Mouse (Mus musculus): ENCODE measurements around the gene Vmn2r100.

Gene Vmn2r100

DNA sequence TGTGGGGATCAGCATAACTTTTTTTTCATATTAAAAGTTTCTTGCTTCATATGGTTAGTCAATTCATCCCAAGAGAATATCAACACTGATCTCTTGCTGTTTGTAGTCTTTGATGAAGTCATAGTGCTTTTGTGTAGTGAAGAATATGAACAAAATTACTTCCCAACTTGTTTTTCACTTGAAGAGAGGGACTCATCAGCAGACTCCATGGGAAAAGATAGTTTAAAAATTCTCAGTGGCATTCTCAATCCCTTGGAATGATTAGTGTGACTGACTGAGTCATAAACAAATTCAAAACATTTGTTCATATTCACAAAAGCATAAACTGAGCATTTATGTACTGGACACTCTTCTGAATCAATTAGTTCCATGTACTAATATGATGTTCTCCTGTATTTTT lies at the start of gene Vmn2r100:
Gene Vmn2r100, plus strand, starts transcription at position 301 of the 400 bp plus-strand sequence.
- no peak for DNase-seq (ENCODE audit: low read depth)

DNA sequence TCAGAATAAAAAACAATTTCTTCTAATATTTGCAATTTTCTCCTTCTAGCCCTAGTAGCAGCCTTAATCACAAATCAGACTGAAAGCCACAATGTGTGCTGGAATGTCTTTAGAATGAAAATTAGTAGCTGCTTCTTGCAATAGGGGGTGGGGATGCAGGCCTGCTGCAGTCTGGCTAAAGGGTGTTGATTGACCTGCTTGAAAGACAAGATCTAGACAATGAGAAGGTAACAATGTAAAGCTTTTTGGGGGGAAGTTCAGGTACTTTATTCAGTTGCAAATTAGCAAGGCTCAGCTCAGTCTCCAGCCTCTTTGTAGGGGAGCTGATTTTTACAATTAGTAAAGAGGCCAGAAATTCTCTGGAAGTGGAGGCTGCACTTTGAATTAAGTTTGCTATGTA lies 21.7 kb upstream of the Vmn2r100 start:
- DNase-seq (ENCODE audit: low read depth): no peak

DNA sequence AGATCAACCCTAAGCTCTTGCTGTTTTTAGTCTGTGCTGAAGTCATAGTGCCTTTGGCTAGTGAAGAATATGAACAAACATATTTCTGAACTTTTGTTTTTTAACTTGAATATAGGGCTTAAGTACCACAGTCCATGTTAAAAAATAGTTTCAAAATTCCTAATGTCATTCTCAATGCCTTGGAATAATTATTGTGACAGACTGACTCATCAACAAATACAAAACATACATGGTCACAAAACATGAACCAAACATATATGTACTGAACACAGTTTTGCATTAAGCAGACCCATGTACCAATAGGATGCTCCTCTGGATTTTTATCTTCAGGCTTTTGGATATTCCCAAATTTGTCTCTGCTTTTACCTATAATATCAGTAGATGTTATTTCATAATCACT lies 72.4 kb downstream of the Vmn2r100 start, which contains the start of gene Vmn2r101:
Gene Vmn2r101, plus strand, starts transcription at position 301 of the 400 bp plus-strand sequence.
- DNase-seq (ENCODE audit: low read depth): no peak

Measured in 416B (cell line).